Mouse (Mus musculus): Measurements from ENCODE around the gene Slco1a4.
"Not testable (repeated sequence)": the region's sequence is repeated elsewhere in the genome, so short reads cannot be mapped to it uniquely, and the experiment has no call there.

The Slco1a4 gene

GRCm38 (mm10) chr6:141856085-141856484, at the start of gene Slco1a4:
Gene Slco1a4, minus strand, starts transcription at chr6:141856199.
- no peak for DNase-seq (ENCODE audit: low read depth)

GRCm38 (mm10) chr6:141898197-141898596, 42.2 kb upstream of the Slco1a4 start:
- DNase-seq (ENCODE audit: low read depth) = no peak

- DNase-seq (ENCODE audit: low read depth) = no peak
Measured at GRCm38 (mm10) chr6:141889723-141890122, 33.7 kb upstream of the Slco1a4 start.

GRCm38 (mm10) chr6:141888248-141888647, 32.2 kb upstream of the Slco1a4 start:
- DNase-seq (ENCODE audit: low read depth) = no peak

DNA sequence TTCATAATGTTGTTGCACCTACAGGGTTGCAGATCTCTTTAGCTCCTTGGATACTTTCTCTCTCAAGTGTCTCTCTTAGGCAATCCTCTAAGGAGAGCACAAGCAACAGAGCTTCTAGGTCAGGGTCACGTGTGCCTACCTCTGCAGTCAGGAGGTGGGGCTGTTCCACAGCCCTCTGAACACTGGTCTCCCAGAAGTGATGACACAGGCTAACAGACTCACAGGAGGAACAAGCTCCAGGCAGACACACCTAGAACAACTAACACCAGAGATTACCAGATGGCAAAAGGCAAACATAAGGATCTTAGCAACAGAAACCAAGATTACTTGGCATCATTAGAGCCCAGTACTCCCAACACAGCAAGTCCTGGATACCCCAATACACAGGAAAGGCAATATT, 26.6 kb upstream of the Slco1a4 start:
- no peak for DNase-seq (ENCODE audit: low read depth)

DNA sequence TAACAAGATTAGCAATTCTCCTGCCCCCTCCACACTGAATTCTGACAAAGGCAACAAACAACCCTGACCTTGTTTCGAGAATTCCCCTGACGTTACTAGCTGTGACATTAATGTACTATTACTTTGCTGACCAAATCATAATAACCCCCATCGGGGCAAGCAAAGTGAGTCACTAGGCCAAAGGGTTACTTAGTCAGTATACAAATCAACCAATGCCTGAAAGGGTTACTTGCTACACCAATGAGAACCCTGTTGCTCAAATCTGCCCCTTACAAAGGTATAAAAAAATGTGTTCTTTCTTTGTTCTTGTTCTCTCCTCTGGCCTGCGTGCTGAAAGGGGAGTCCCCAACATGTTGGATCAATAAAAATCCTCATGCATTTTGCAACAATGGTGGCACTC, 19.7 kb upstream of the Slco1a4 start:
- not testable (repeated sequence) for DNase-seq (ENCODE audit: low read depth)

GRCm38 (mm10) chr6:141871711-141872110, 15.7 kb upstream of the Slco1a4 start:
- DNase-seq (ENCODE audit: low read depth) = no peak

DNA sequence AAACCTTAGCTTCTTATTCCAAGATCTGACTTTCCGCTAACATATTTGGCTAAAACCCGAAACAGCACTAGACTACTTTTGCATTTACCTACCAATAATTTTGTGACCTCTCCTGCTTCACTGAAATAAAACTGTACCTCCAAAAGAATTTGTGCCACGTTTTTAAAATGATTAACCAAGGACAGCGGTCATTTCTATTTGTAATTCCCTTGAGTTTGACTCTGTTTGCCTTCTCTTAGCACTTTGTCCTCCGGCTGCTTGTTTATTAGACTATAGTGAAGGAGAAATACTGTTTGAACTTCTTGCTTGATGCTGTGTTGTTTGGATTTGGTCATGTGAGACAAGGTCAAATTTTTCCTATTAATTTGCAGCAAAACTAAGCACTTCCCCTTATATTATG, 12.7 kb upstream of the Slco1a4 start:
- no peak for DNase-seq (ENCODE audit: low read depth)

GRCm38 (mm10) chr6:141866026-141866425, 10.0 kb upstream of the Slco1a4 start:
- DNase-seq (ENCODE audit: low read depth) = no peak

- DNase-seq (ENCODE audit: low read depth) = no peak
Measured at GRCm38 (mm10) chr6:141857735-141858531, 1.9 kb upstream of the Slco1a4 start.

GRCm38 (mm10) chr6:141853616-141854015, 2.4 kb downstream of the Slco1a4 start:
- no peak for DNase-seq (ENCODE audit: low read depth)

- no peak for DNase-seq (ENCODE audit: low read depth)
Measured at GRCm38 (mm10) chr6:141849051-141849450, 6.9 kb downstream of the Slco1a4 start.

DNA sequence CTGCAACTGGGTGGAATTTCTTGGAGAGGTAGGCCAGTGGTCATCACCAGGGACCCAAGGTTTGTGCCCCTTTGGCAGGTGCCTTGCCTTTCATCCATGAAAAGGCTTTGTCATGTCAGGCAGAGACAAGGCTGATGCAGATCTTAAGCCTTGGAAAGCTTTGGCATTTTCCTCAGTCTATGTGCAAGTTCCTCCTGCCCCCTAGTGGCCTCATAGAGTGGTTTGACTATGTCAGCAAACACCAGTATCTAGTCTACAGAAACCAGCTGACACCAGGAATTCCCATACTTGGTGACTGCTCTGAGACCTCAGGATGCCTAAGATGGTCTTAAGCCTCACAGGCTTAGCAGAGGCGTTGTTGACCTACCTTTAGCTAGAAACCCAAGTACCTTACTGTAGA, 58.2 kb downstream of the Slco1a4 start:
- DNase-seq (ENCODE audit: low read depth) = peak; percentile 0

DNA sequence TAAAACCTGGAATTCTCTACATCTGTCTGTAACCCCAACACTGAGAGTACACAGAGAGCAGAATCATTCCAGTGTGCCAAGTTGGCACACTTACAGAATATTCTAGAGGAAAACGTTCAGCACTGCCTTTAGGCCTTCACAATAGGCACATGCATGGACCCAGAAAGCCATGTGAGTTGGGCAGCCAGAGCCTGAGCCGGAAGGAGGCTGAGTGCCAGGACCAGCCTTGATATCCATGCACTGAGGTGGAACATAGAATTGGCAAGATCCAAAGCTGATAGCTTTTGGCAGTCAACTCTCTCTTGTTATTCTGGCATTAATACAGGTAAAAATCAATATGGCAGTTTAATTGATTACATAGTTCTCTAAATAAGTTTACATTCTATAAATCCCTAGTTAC, 81.5 kb downstream of the Slco1a4 start:
- DNase-seq (ENCODE audit: low read depth) = no peak

- DNase-seq (ENCODE audit: low read depth) = no peak
Measured at GRCm38 (mm10) chr6:141773710-141774109, 82.3 kb downstream of the Slco1a4 start, which contains the start of gene Gm5724. Gene Gm5724, minus strand, starts transcription at chr6:141773810.

Measured in c-Kit-positive CD71-negative TER-119-negative erythroid progenitor cells, embryonic 14.5 days (primary cell).